Mouse (Mus musculus) naive thymus-derived CD4-positive, alpha-beta T cell, adult 2 months (primary cell): ENCODE results near the gene Myo1a.
"Not testable (repeated sequence)": the region's sequence is repeated elsewhere in the genome, so short reads cannot be mapped to it uniquely, and the experiment has no call there.

Experiments
- DNase-seq: peaks from one replicate; pipeline ENCODE4 v3.0.0-alpha.2; 2011; ENCODE audit warnings: low read depth

The Myo1a gene

DNA sequence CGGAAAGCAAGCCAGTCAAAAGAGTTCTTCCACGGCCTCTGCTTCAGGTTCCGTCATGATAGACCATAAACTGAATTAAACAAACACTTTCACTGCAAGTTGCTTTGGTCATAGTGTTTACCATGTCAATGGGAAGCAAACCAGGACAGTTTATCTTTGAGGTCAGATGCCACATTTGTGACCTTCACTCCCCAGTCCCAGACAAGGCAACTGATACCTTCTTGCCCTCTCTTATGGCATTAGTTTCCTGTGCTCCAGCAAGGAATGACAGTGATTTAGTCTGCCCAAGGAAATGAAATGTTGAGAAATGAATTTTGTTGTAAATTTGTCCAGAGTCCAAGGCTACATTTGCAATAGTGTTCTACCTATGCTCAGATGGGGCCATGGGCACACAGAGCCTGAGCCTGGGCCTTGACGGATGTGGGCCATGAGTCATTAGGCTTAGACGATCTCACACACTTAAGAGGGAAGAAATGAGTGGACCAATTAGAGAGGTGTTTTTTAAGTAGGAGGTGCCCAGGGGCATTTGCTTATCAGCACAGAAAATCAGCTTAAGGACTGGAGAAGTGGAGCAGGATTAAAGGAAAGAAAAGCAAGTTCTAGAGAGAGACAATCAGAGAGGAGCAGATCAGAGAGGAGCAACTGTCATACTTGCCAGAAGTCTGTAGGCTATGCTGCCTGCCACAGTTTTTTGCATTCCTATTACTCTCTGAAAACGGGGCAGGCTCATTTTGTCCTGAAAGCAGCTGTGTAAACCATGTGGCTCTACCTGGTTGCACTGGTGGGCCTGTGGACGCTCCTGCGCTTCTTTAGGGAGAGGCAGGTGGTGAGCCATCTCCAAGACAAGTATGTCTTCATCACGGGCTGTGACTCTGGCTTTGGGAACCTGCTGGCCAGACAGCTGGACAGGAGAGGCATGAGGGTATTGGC, 54.5 kb downstream of the Myo1a start, which contains the start of the genes Rdh1 and Rdh16f1:
Gene Rdh1 (plus strand): TSS at position 541 of the 930 bp plus-strand sequence.
Gene Rdh16f1 (plus strand): TSS at position 607 of the 930 bp plus-strand sequence.
- DNase-seq: no peak

DNA sequence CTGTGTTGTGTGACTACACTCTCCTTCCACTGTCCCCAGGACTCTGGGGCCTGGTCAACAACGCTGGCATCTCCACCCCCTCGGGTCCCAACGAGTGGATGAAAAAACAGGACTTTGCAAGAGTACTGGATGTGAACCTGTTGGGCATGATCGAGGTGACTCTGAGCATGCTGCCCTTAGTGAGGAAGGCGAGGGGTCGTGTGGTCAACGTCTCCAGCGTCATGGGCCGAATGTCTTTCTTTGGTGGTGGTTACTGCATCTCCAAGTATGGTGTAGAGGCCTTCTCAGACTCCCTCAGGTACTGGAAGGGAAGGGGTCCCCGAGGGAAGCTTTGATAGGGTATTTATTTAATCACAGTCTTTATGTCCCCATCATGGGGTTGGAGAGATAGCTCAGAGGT, 58.0 kb downstream of the Myo1a start:
- DNase-seq: not testable (repeated sequence)

DNA sequence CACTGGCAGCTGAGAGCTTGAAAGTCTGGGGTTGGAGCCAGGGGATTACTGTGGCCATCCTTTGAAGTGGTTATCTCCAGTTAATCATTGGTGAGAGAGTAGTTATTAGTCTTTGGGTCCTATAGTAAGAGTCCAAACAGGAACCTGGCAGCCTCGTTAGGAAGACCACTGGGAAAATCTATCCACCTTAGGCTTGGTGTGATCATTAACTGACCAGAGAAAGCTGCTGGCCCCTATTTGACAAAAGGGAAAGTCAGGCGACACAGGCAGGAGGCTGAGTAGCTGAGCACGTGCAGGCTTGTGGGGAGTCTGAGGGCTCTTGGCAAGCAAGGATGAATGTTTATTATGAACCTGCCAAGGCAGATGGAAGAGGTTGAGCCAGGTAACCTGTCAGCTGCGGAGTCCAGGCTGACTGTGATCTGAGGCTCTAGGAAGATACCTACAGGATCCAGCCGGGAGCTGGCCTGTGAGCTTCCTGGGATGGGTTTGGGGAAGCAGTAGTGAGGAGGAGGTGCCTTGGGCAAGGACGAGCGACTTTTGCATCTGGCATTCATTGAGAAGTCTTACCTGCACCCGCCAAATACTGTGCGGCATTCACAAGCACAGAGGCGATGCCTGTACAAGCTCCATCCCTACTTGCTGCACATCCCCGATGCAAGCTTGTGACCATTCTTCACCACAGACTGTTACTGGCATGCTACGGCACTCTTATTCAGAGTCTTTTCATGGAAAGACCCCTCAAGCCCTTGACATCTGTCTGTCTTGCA, 59.1 kb downstream of the Myo1a start:
- DNase-seq: no peak

DNA sequence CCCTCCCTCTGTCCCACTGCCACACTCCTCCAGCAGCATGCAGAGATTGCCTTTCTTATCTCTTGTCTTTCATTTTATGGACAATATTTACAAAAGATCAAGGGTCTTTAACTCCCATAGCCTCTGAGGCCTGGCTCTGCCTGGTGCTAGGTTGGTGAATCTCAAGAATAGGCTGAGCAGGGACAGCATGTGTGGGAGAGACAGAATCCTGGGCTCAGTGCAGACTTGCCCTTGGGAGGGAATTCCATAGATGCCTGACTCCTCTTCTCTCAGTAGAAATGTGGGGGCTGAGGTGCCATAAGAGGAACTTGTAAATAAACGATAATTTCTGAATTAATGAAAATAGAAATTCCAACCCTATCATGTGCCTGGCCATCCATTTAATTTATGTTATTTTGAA, 61.6 kb downstream of the Myo1a start:
- DNase-seq: no peak
